Mouse (Mus musculus) MEL (cell line): ENCODE data around the gene Ablim1. TPM values are rescaled to one million over a fixed set of nuclear protein-coding genes. Genes with fewer than 3 reads are reported as not detected.

Experiments
- DNase-seq: peaks from one replicate; pipeline ENCODE4 v3.0.0; 2011; ENCODE audit warnings: low read depth, low spot score
- H3K27ac ChIP-seq: 2 replicates; pipeline ENCODE4 v1.5.1; 2012; ENCODE audit warnings: low read depth, mild to moderate bottlenecking, control low read depth, low read length, moderate library complexity; ENCODE audit not compliant: control insufficient read depth
- H3K27me3 ChIP-seq, 2 experiments: fragments of 150-350 bp in 1 of 2; sonication (generic) in 1 of 2; 2 replicates each; pipeline ENCODE4 v1.6.1; 2012; ENCODE audit warnings: low read length in 2 of 2, mild to moderate bottlenecking in 2 of 2, improper control_type of control experiment in 1 of 2, moderate library complexity in 1 of 2; ENCODE audit not compliant: insufficient read depth in 2 of 2, control insufficient read depth in 1 of 2
- H3K36me3 ChIP-seq, 2 experiments: 2 replicates each; pipeline ENCODE4 v1.6.1; 2012 to 2014; ENCODE audit warnings: low read length in 2 of 2, improper control_type of control experiment in 1 of 2, inconsistent platforms in 1 of 2, mild to moderate bottlenecking in 1 of 2; ENCODE audit not compliant: insufficient read depth in 2 of 2, control insufficient read depth in 1 of 2
- H3K4me1 ChIP-seq, 2 experiments: fragments of 150-350 bp in 1 of 2; sonication (generic) in 1 of 2; 2 replicates each; pipeline ENCODE4 v1.6.1; 2012; ENCODE audit warnings: low read length in 2 of 2, improper control_type of control experiment in 1 of 2, mild to moderate bottlenecking in 1 of 2; ENCODE audit not compliant: insufficient read depth in 2 of 2, control insufficient read depth in 1 of 2
- H3K4me3 ChIP-seq, 2 experiments: fragments of 150-350 bp in 1 of 2; sonication (generic) in 1 of 2; 2 replicates each; pipeline ENCODE4 v1.5.1; 2012; ENCODE audit warnings: low read depth in 2 of 2, low read length in 2 of 2, mild to moderate bottlenecking in 2 of 2, moderate library complexity in 2 of 2, control low read depth in 1 of 2, improper control_type of control experiment in 1 of 2; ENCODE audit not compliant: control insufficient read depth in 1 of 2, insufficient read depth in 1 of 2
- H3K79me2 ChIP-seq: 2 replicates; pipeline ENCODE4 v1.6.1; 2012; ENCODE audit warnings: mild to moderate bottlenecking, low read length, moderate library complexity; ENCODE audit not compliant: control insufficient read depth, poor library complexity, insufficient read depth
- H3K9ac ChIP-seq: 2 replicates; pipeline ENCODE4 v1.6.1; 2012; ENCODE audit warnings: low read depth, mild to moderate bottlenecking, control low read depth, low read length, moderate library complexity; ENCODE audit not compliant: control insufficient read depth, poor library complexity, severe bottlenecking
- H3K9me3 ChIP-seq: fragments of 150-350 bp; sonication (generic); replicated peaks from 2 replicates; pipeline ENCODE4 v1.6.1; 2012; ENCODE audit warnings: mild to moderate bottlenecking, low read length, improper control_type of control experiment, moderate library complexity; ENCODE audit not compliant: insufficient read depth
- CHD1 ChIP-seq: IDR thresholded peaks from 2 replicates; pipeline ENCODE4 v1.6.1; 2012; ENCODE audit warnings: low read depth, mild to moderate bottlenecking, inconsistent platforms, low read length, improper control_type of control experiment
- CHD2 ChIP-seq: IDR thresholded peaks from 2 replicates; pipeline ENCODE4 v1.6.1; 2011; ENCODE audit warnings: low read length, improper control_type of control experiment
- GATA1 ChIP-seq: IDR thresholded peaks from 2 replicates; pipeline ENCODE4 v1.6.1; 2011; ENCODE audit warnings: low read depth, low read length, improper control_type of control experiment
- KAT2A ChIP-seq: conservative IDR thresholded peaks from 2 replicates; pipeline ENCODE4 v1.6.1; 2012; ENCODE audit warnings: low read depth, low read length, improper control_type of control experiment, inconsistent platforms
- MAFK ChIP-seq: IDR thresholded peaks from 2 replicates; pipeline ENCODE4 v1.6.1; 2011; ENCODE audit warnings: low read depth, mild to moderate bottlenecking, low read length, improper control_type of control experiment, borderline replicate concordance
- MAX ChIP-seq: IDR thresholded peaks from 2 replicates; pipeline ENCODE4 v1.6.1; 2011; ENCODE audit warnings: low read length, improper control_type of control experiment
- MXI1 ChIP-seq: IDR thresholded peaks from 2 replicates; pipeline ENCODE4 v1.6.1; 2011; ENCODE audit warnings: mild to moderate bottlenecking, low read depth, low read length, improper control_type of control experiment
- NRF1 ChIP-seq: IDR thresholded peaks from 2 replicates; pipeline ENCODE4 v1.6.1; 2014; ENCODE audit warnings: low read depth, mild to moderate bottlenecking, inconsistent platforms, low read length, improper control_type of control experiment, moderate library complexity; ENCODE audit not compliant: poor library complexity, insufficient read depth, severe bottlenecking
- POLR2A ChIP-seq, 2 experiments: IDR thresholded peaks; 2 replicates each; pipeline ENCODE4 v1.6.1; 2011 to 2012; ENCODE audit warnings: low read length in 2 of 2, mild to moderate bottlenecking in 2 of 2, control low read depth in 1 of 2, improper control_type of control experiment in 1 of 2, low read depth in 1 of 2, moderate library complexity in 1 of 2; ENCODE audit not compliant: control insufficient read depth in 1 of 2, insufficient read depth in 1 of 2, poor library complexity in 1 of 2
- POLR2AphosphoS5 ChIP-seq: IDR thresholded peaks from 2 replicates; pipeline ENCODE4 v1.6.1; 2012; ENCODE audit warnings: low read depth, borderline replicate concordance, mild to moderate bottlenecking, inconsistent platforms, low read length, moderate library complexity, mixed read lengths
- SIN3A ChIP-seq: IDR thresholded peaks from 2 replicates; pipeline ENCODE4 v1.6.1; 2012; ENCODE audit warnings: low read length, improper control_type of control experiment, inconsistent platforms
- SMC3 ChIP-seq: IDR thresholded peaks from 2 replicates; pipeline ENCODE4 v1.6.1; 2011; ENCODE audit warnings: low read depth, low read length, improper control_type of control experiment
- TAL1 ChIP-seq: IDR thresholded peaks from 2 replicates; pipeline ENCODE4 v1.6.1; 2012; ENCODE audit warnings: mild to moderate bottlenecking, inconsistent platforms, low read length, moderate library complexity, mixed read lengths
- TBP ChIP-seq: IDR thresholded peaks from 2 replicates; pipeline ENCODE4 v1.8.0; 2011; ENCODE audit warnings: low read depth, low read length, improper control_type of control experiment
- TCF12 ChIP-seq: IDR thresholded peaks from 2 replicates; pipeline ENCODE4 v1.6.1; 2014; ENCODE audit warnings: low read depth, mild to moderate bottlenecking, inconsistent platforms, low read length, improper control_type of control experiment, moderate library complexity
- UBTF ChIP-seq: IDR thresholded peaks from 2 replicates; pipeline ENCODE4 v1.6.1; 2012; ENCODE audit warnings: low read depth, mild to moderate bottlenecking, inconsistent platforms, low read length, improper control_type of control experiment, moderate library complexity, borderline replicate concordance; ENCODE audit not compliant: insufficient read depth
- USF1 ChIP-seq: IDR thresholded peaks from 2 replicates; pipeline ENCODE4 v1.6.1; 2014; ENCODE audit warnings: low read depth, mild to moderate bottlenecking, inconsistent platforms, low read length, improper control_type of control experiment, moderate library complexity
- ZC3H11A ChIP-seq: IDR thresholded peaks from 2 replicates; pipeline ENCODE4 v1.6.1; 2012; ENCODE audit warnings: low read depth, mild to moderate bottlenecking, inconsistent platforms, low read length, improper control_type of control experiment
- ZKSCAN1 ChIP-seq: IDR thresholded peaks from 2 replicates; pipeline ENCODE4 v1.6.1; 2012; ENCODE audit warnings: low read depth, mild to moderate bottlenecking, inconsistent platforms, low read length, improper control_type of control experiment, moderate library complexity
- ZMIZ1 ChIP-seq: IDR thresholded peaks from 2 replicates; pipeline ENCODE4 v1.6.1; 2012; ENCODE audit warnings: low read depth, mild to moderate bottlenecking, inconsistent platforms, low read length, improper control_type of control experiment, moderate library complexity
- ZNF384 ChIP-seq: IDR thresholded peaks from 2 replicates; pipeline ENCODE4 v1.6.1; 2012; ENCODE audit warnings: low read depth, mild to moderate bottlenecking, inconsistent platforms, low read length, improper control_type of control experiment
- polyA plus RNA-seq, 2 experiments: library from polyadenylated mRNA; stranded (reverse) in 1 of 2; unstranded in 1 of 2; fragments of >175 nt in 1 of 2; fragments of >200 nt in 1 of 2; gene quantifications; 2 replicates each; pipeline versions ENCODE4 v1.2.1 to v1.2.4; 2012; ENCODE audit warnings: low replicate concordance in 2 of 2, low read depth in 1 of 2; ENCODE audit not compliant: insufficient read length in 2 of 2, insufficient read depth in 1 of 2, missing spikeins in 1 of 2
- total RNA-seq: library from RNA; depleted of rRNA; stranded (reverse); fragments of 300-350 nt; gene quantifications from 2 replicates; pipeline ENCODE4 v1.2.3, GENCODE M21; 2012

The Ablim1 gene
- total and polyA plus RNA-seq, 3 experiments, result not detected

- TF ChIP-seq MAFK, result no peak
- TF ChIP-seq TCF12, result peak; percentile 58
- TF ChIP-seq ZNF384, result no peak
- peak; percentile 38; the same call in 1 of the 2 replicates for TF ChIP-seq GATA1
- no peak for TF ChIP-seq ZC3H11A
- no peak for TF ChIP-seq NRF1
- TF ChIP-seq, all 39 proteins: peak for 5
Measured at GRCm38 (mm10) chr19:57293737-57294136, 21.0 kb downstream of the Ablim1 start (continued).

GRCm38 (mm10) chr19:57283310-57283709 is 31.4 kb downstream of the Ablim1 start:
- H3K9ac ChIP-seq, result no peak overlapping the region
- no peaks in the 10 kb centered on the region for H3K4me1 ChIP-seq
- H3K79me2 ChIP-seq, result no peaks in the 10 kb centered on the region
- DNase-seq, result no peak
- H3K36me3 ChIP-seq, result no peaks in the 10 kb centered on the region
- H3K27me3 ChIP-seq, result peaks cover 13 to 18% of the 10 kb centered on the region in 2 experiments
- H3K9me3 ChIP-seq, result no peaks in the 10 kb centered on the region
- H3K4me3 ChIP-seq, result no peak overlapping the region
- H3K27ac ChIP-seq, result no peak overlapping the region
- TF ChIP-seq TAL1, result no peak
- TF ChIP-seq POLR2AphosphoS5, result no peak
- no peak for TF ChIP-seq TBP
- no peak for TF ChIP-seq MAX
- no peak for TF ChIP-seq UBTF
- TF ChIP-seq ZMIZ1, result no peak
- TF ChIP-seq MAFK, result no peak
- no peak for TF ChIP-seq USF1
- no peak for TF ChIP-seq MXI1
- no peak for TF ChIP-seq POLR2A (IDR thresholded peaks at IDR 0.05; ENCODE audit: control insufficient read depth in 1 of 2, insufficient read depth in 1 of 2, low read depth in 1 of 2, low read length in 2 of 2, poor library complexity in 1 of 2)
- TF ChIP-seq KAT2A, result no peak
- no peak for TF ChIP-seq CHD2
- no peak for TF ChIP-seq ZKSCAN1
- TF ChIP-seq NRF1, result no peak
- TF ChIP-seq SMC3, result no peak
- no peak for TF ChIP-seq SIN3A
- TF ChIP-seq ZNF384, result no peak
- no peak for TF ChIP-seq CHD1
